Comparison of ENCODE assay signal across 8 mouse cellular contexts in genomic region chr1:163311006-163311836, GRCm38 (mm10). TPM values are rescaled to one million over a fixed set of nuclear protein-coding genes. Genes with fewer than 3 reads are reported as not detected.
DNase-seq lines count a peak whose midpoint lies in the region; ATAC-seq and TF ChIP-seq lines count a peak whose summit lies in the region.

No protein-coding gene starts in this region.

- no peak for ATAC-seq in erythroid progenitor cell, adult 5-6 weeks (replicated peaks; ENCODE audit: low FRiP score, poor library complexity, severe bottlenecking)

- no peaks in the 10 kb centered on the region for H3K9me3 ChIP-seq in forebrain, embryonic 10.5 days
- H3K9me3 ChIP-seq in limb, embryonic 10.5 days (replicated peaks) = no peaks in the 10 kb centered on the region

- H3K4me3 ChIP-seq in lung, adult 2 months (replicated peaks; ENCODE audit: extremely low read depth, low read depth, low read length) = peak overlapping the region; percentile 69
- peak overlapping the region; percentile 72 for H3K4me3 ChIP-seq in forebrain, embryonic 10.5 days
- peak overlapping the region; percentile 76 for H3K4me3 ChIP-seq in limb, embryonic 10.5 days

- no peak for DNase-seq in lung, adult 2 months
- no peak for DNase-seq in lung, postnatal 36 days
- DNase-seq in forebrain, embryonic 10.5 days (ENCODE audit: extremely low spot score, low spot score) = no peak
- DNase-seq in limb, embryonic 10.5 days (ENCODE audit: low spot score) = peak; percentile 53
- DNase-seq in retina, embryonic 14.5 days (ENCODE audit: low spot score) = peak; percentile 13
- DNase-seq in layer of hippocampus, adult 18-20 months (ENCODE audit: low spot score in 2 of 2) = no peak
- no peak for DNase-seq in kidney, postnatal 36 days

- whole genome bisulfite sequencing in lung, adult 2 months = 30% methylated on average over 13 of the region's 13 CpGs
- WGBS in forebrain, embryonic 10.5 days = 6% methylated on average over 13 of the region's 13 CpGs
- 3% methylated on average over 13 of the region's 13 CpGs for WGBS in limb, embryonic 10.5 days

- peaks cover 87% of the 10 kb centered on the region for H3K27me3 ChIP-seq in forebrain, embryonic 10.5 days (ENCODE audit: poor library complexity, severe bottlenecking)
- H3K27me3 ChIP-seq in limb, embryonic 10.5 days (ENCODE audit: low read depth, poor library complexity, severe bottlenecking) = 0 out of 2 replicates have a peak, but pooled peaks cover 4% of the 10 kb centered on the region

- peak overlapping the region; percentile 93 for H3K27ac ChIP-seq in forebrain, embryonic 10.5 days
- peak overlapping the region; percentile 99 for H3K27ac ChIP-seq in limb, embryonic 10.5 days

- no peak for TF ChIP-seq POLR2A in lung, adult 2 months (IDR thresholded peaks at IDR 0.05; ENCODE audit: borderline replicate concordance, extremely low read depth, low read depth, low read length)

- no peaks in the 10 kb centered on the region for H3K36me3 ChIP-seq in forebrain, embryonic 10.5 days (replicated peaks)
- peaks cover 46% of the 10 kb centered on the region for H3K36me3 ChIP-seq in limb, embryonic 10.5 days

- no peaks in the 10 kb centered on the region for H3K4me1 ChIP-seq in lung, adult 2 months (ENCODE audit: control insufficient read depth, insufficient read depth, low read length)
- peaks cover 91% of the 10 kb centered on the region for H3K4me1 ChIP-seq in forebrain, embryonic 10.5 days
- peaks cover 55% of the 10 kb centered on the region for H3K4me1 ChIP-seq in limb, embryonic 10.5 days

- TF ChIP-seq CTCF in lung, adult 2 months (IDR thresholded peaks at IDR 0.05; ENCODE audit: insufficient read depth, low read length) = no peak

RNA-seq across cellular contexts. Expression of gene Prrx1, which starts 2.3 kb away (rescaled TPM):
- polyA plus RNA-seq in lung, adult 2 months (2012; rRNA removed) = 2.9 and 6.4 TPM in 2 replicates
- polyA plus RNA-seq in forebrain, embryonic 10.5 days (2016; fragmentation: Nextera tagmentation; extraction: Ambion mirVana) = 32.2 and 35.9 TPM in 2 replicates
- polyA plus RNA-seq in limb, embryonic 10.5 days (2016; fragmentation: Nextera tagmentation; extraction: Ambion mirVana) = 169 and 219 TPM in 2 replicates
- 1 to 10 TPM; 4.8 to 5.6 TPM for total RNA-seq in layer of hippocampus, adult 18-20 months (2021)
- total RNA-seq in erythroid progenitor cell, adult 5-6 weeks (2015; ENCODE audit: low replicate concordance) = 0.42 TPM in 1 of 2 replicates, not detected in the other
- total RNA-seq in erythroid progenitor cell, adult 5-6 weeks (2017; ENCODE audit: low replicate concordance) = 0.51 TPM in 1 of 2 replicates, not detected in the other

Comparison
In these comparisons a context has a peak if more than half of its experiments do, and no peak if none do; other contexts are left out.
1. DNase-seq: peak in limb, embryonic 10.5 days (single experiment) and retina, embryonic 14.5 days (single experiment); none in lung, adult 2 months (single experiment), lung, postnatal 36 days (single experiment), forebrain, embryonic 10.5 days (single experiment), layer of hippocampus, adult 18-20 months (0 of 2) and kidney, postnatal 36 days (0 of 2).
2. Peak in every context shown above with its lines, with median percentiles within 50 percentile points of each other: H3K4me3 ChIP-seq.